Mouse (Mus musculus) kidney, adult 11 months (tissue): ENCODE data around the gene Ppp1r27.
"Not testable (repeated sequence)": the region's sequence is repeated elsewhere in the genome, so short reads cannot be mapped to it uniquely, and the experiment has no call there.

Experiments
- DNase-seq: peaks from one replicate; pipeline ENCODE4 v3.0.0; 2022

The Ppp1r27 gene

GRCm38 (mm10) chr11:120575046-120575445, 24.1 kb upstream of the Ppp1r27 start:
- DNase-seq: no peak

- DNase-seq: no peak
These were observed 23.3 kb upstream of the Ppp1r27 start for GRCm38 (mm10) chr11:120574278-120574600.

GRCm38 (mm10) chr11:120573585-120574277, 22.8 kb upstream of the Ppp1r27 start:
- DNase-seq: peak; percentile 32

GRCm38 (mm10) chr11:120572752-120573584, 22.0 kb upstream of the Ppp1r27 start, which contains the start of gene P4hb:
Gene P4hb, minus strand, starts transcription at chr11:120573253.
- peak; percentile 100 for DNase-seq

- no peak for DNase-seq
These were observed 21.5 kb upstream of the Ppp1r27 start for GRCm38 (mm10) chr11:120572417-120572751.

GRCm38 (mm10) chr11:120571754-120572416, 21.0 kb upstream of the Ppp1r27 start:
- DNase-seq: no peak

- no peak for DNase-seq
These were observed 20.2 kb upstream of the Ppp1r27 start for GRCm38 (mm10) chr11:120571122-120571521.

GRCm38 (mm10) chr11:120568324-120568723, 17.4 kb upstream of the Ppp1r27 start:
- no peak for DNase-seq

GRCm38 (mm10) chr11:120565114-120565513, 14.2 kb upstream of the Ppp1r27 start:
- DNase-seq: no peak

GRCm38 (mm10) chr11:120562949-120563348, 12.0 kb upstream of the Ppp1r27 start:
- no peak for DNase-seq

GRCm38 (mm10) chr11:120560952-120561728, 10.2 kb upstream of the Ppp1r27 start:
- DNase-seq: no peak

GRCm38 (mm10) chr11:120558843-120559242, 7.9 kb upstream of the Ppp1r27 start:
- DNase-seq: not testable (repeated sequence)

- no peak for DNase-seq
These were observed 4.3 kb upstream of the Ppp1r27 start for GRCm38 (mm10) chr11:120555260-120555659.

GRCm38 (mm10) chr11:120554834-120555233, 3.9 kb upstream of the Ppp1r27 start:
- DNase-seq: no peak

- DNase-seq: no peak
These were observed 1.8 kb upstream of the Ppp1r27 start for GRCm38 (mm10) chr11:120552736-120553135.

- no peak for DNase-seq
These were observed 734 bp downstream of the Ppp1r27 start for GRCm38 (mm10) chr11:120549986-120550809.

- peak; percentile 91 for DNase-seq
These were observed 1.6 kb downstream of the Ppp1r27 start, which contains the start of gene Mcrip1 for GRCm38 (mm10) chr11:120549168-120549945. Gene Mcrip1, minus strand, starts transcription at chr11:120549727.

- no peak for DNase-seq
These were observed 2.2 kb downstream of the Ppp1r27 start for GRCm38 (mm10) chr11:120548786-120549167.

GRCm38 (mm10) chr11:120548214-120548613, 2.7 kb downstream of the Ppp1r27 start:
- DNase-seq: no peak

GRCm38 (mm10) chr11:120547469-120547868, 3.5 kb downstream of the Ppp1r27 start:
- no peak for DNase-seq

- DNase-seq: peak; percentile 60
These were observed 5.0 kb downstream of the Ppp1r27 start for GRCm38 (mm10) chr11:120545964-120546363.
